Mouse (Mus musculus) Patski (cell line): ENCODE results near the gene Mob3a. TPM values are rescaled to one million over a fixed set of nuclear protein-coding genes. Genes with fewer than 3 reads are reported as not detected.
"Not testable (repeated sequence)": the region's sequence is repeated elsewhere in the genome, so short reads cannot be mapped to it uniquely, and the experiment has no call there.

ENCODE experiments used
- ATAC-seq: fragments of 100-300 bp; one replicate; pipeline ENCODE4 v1.8.0; 2021
- CTCF ChIA-PET: fragments of 350-600 bp; sonication (Branson Sonifier 250); formaldehyde crosslinking; loops from one replicate; lab custom pipeline; 2022; ENCODE audit warnings: inconsistent platforms; lab: Charles Lee
- POLR2A ChIA-PET: fragments of 350-600 bp; sonication (Branson Sonifier 250); formaldehyde crosslinking; loops from one replicate; lab custom pipeline; 2022; ENCODE audit warnings: antibody characterized with exemption, inconsistent platforms; lab: Charles Lee
- DNase-seq: peaks from one replicate; pipeline ENCODE4 v3.0.0-alpha.2; 2011; ENCODE audit warnings: low read depth, low spot score
- H3K27me3 ChIP-seq: fragments of 371-371 bp; one replicate; pipeline ENCODE4 v1.5.1; 2021
- CTCF ChIP-seq: fragments of 100-300 bp; IDR thresholded peaks from one replicate; pipeline ENCODE4 v1.5.1; 2021
- in situ Hi-C: fragments of 300-500 bp; cut with MboI; formaldehyde crosslinking; loops from 3 replicates; pipeline ENCODE4 v1.11.1; 2018; ENCODE audit warnings: low pct_unique_long_range_greater_than_20kb, mixed read lengths
- polyA plus RNA-seq: library from polyadenylated mRNA; unstranded; gene quantifications from one replicate; pipeline ENCODE4 v1.2.3, GENCODE M21; 2021

The Mob3a gene
- polyA plus RNA-seq, 1 experiment from 2014 or later, result 15.9 TPM

- no peak for DNase-seq
- in situ Hi-C loops, result no loop called here
- POLR2A ChIA-PET, result no interaction called here
- CTCF ChIA-PET, result interaction anchor here (0.7 to 2.4 kb wide), 2 partner anchors 30 to 58 kb away, joined by 3 to 10 read pairs; no protein-coding TSS in a partner anchor
- no peaks in the 10 kb centered on the region for H3K27me3 ChIP-seq
- TF ChIP-seq CTCF, result no peak
- ATAC-seq, result no peak
These were observed 43.5 kb downstream of the Mob3a start for GRCm38 (mm10) chr10:80658194-80658840.

DNA sequence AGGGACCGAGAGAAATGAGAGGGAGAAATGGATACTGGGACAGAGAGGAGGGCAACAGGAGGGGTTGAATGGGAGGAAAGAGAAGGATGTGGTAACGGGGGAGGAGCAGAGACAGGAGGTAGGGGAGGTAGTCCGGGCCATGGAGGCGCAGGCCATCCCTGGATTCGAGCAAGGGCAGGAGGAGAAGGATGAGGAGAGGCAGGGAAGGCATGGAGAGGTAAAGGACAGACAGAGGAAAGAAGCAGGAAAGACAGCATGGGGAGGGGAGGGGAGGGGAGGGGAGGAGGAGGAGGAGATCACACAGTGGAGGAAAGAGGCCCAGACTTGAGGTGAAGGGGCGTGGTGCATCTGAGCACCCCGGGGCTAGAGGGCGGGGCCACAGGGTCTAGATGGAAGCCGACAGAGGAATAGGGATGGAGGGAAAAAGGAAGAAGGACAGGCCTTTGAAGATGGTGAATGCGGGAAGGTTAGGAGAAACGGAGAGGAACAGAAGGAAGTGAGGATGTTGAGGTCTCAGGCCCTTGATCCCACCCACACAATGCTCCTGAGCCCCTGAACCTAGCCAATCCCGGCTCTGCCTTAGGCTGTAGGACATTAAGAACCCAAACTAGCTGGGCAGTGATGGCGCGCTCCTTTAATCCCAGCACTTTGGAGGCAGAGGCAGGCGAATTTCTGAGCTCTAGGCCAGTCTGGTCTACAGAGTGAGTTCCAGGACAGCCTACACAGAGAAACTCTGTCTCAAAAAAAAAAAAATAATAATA, 44.7 kb downstream of the Mob3a start, which contains the start of gene Btbd2:
Btbd2 (minus strand) TSS at position 209 of the 761 bp plus-strand sequence.
- no peak for DNase-seq
- in situ Hi-C loops, result no loop called here
- no peak for TF ChIP-seq CTCF
- POLR2A ChIA-PET, result no interaction called here
- CTCF ChIA-PET, result interaction anchor here (2.4 kb wide), 1 partner anchor 31 kb away, joined by 10 read pairs; no protein-coding TSS in a partner anchor
- no peaks in the 10 kb centered on the region for H3K27me3 ChIP-seq
- no peak for ATAC-seq

DNA sequence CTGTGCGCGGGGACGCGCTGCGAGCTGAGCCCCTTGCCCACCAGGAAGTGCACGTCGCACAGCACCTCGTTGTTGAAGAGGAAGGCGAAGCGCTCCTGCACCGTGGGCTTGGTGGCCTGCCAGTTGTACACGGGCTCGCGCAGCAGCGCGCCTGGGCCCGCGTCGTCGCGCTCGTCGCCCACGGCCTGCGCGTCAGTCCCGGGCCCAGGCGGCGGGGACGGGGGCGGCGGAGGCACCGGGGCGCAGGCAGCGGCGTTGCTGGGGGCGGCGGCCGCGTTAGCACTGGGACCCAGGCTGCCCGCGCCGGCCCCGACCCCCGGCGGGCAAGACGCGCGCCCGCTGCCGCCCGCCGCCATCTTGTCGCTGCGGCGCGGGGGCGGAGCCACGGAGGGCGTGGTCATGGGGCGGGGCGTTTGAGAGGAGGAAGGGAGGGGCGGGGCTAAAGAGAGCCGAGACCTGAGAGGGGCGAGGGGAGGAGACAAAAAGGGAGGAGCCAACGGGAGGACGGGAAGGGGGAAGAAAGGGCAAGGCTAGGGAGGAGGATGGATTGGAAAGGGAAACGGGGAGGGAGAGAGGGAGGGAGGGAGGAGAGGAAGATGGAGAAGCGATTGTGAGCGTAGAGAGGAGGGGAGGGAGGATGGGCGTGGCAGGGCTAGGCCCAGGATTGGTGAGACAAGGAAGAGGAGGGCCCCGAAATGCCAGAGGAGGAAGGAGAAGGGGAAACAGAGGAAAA, 45.5 kb downstream of the Mob3a start:
- no peak for TF ChIP-seq CTCF
- H3K27me3 ChIP-seq, result no peaks in the 10 kb centered on the region
- in situ Hi-C loops, result no loop called here
- POLR2A ChIA-PET, result no interaction called here
- ATAC-seq (peak; percentile 55), DNase-seq (no peak)
- CTCF ChIA-PET, result no interaction called here

DNA sequence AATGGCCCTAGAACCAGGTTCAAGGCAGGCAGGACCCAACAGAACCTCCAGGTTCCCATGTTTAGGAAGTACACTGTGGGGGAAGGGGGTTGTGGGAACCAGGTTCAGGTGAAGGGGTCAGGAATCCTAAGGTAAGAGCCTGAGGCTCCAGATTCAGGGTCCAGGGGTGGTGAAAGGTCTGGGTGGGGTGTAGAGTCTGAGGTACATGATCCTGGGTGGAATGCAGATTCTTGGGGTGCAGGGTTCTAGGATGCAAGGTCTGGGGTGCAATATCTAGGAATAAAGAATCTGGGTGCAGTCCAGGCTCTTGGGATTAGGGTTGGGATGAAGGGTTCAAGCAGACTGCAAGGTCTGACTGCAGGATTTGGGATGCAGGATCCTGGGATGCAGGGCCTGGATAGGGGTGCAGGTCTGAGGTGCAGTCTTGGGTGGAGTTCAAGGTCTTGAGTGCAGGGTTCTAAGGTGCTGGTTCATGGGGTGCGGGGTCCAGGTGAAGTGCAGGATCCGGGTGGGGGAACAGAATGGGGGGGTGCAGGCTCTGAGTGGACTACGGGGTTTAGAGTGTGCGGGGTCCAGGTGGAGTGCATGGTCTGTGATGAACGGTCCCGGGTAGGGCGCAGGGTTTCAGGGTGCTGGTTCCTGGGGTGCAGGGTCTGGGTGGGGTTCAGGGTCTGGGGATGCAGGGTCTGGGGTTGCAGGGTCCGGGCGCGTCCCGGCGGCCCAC, 46.2 kb downstream of the Mob3a start:
- ATAC-seq (no peak), DNase-seq (no peak)
- TF ChIP-seq CTCF, result no peak
- H3K27me3 ChIP-seq, result no peaks in the 10 kb centered on the region
- POLR2A ChIA-PET, result interaction anchor here (1.2 to 2.9 kb wide), 2 partner anchors 21 to 33 kb away, joined by 4 to 9 read pairs; partner anchors contain the start of gene Csnk1g2
- CTCF ChIA-PET, result no interaction called here
- in situ Hi-C loops, result no loop called here

DNA sequence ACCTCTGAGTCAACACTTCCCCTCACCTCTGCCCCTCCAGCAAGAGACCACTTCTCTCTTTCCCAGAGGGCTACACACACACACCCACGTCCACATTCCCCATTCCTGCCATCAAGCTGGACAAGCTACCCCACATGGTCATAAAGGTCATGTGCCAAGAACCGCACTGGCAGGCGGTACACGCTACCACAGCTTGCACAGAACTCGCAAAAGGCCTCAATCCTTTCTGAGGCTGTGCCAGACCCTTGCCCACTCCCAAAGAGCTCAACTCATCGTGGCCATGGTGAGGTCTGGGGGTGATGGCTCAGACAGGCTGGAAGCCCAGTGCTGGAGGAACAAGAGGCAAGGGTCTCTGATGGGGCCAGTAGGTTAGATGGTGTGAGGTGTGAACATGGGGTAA, 46.9 kb downstream of the Mob3a start:
- in situ Hi-C loops, result no loop called here
- no peak for TF ChIP-seq CTCF
- DNase-seq (no peak), ATAC-seq (no peak)
- ChIA-PET POLR2A (interaction anchor here (1.2 to 2.9 kb wide), 3 partner anchors 22 to 33 kb away, joined by 4 to 9 read pairs (median 5); partner anchors contain the start of gene Csnk1g2), CTCF (interaction anchor here (1.1 to 2.2 kb wide), 2 partner anchors 13 to 29 kb away, joined by 4 to 6 read pairs; no protein-coding TSS in a partner anchor)
- no peaks in the 10 kb centered on the region for H3K27me3 ChIP-seq

- in situ Hi-C loops, result no loop called here
- ChIA-PET CTCF (interaction anchor here (1.0 to 2.2 kb wide), 7 partner anchors 11 to 92 kb away, joined by 3 to 6 read pairs (median 4); partner anchors contain the start of genes Csnk1g2 and Rexo1), POLR2A (interaction anchor here (1.1 to 2.9 kb wide), 4 partner anchors 25 to 44 kb away, joined by 3 to 9 read pairs (median 4); partner anchors contain the start of genes Csnk1g2 and Mknk2)
- no peaks in the 10 kb centered on the region for H3K27me3 ChIP-seq
- no peak for DNase-seq
- TF ChIP-seq CTCF, result no peak
- no peak for ATAC-seq
These were observed 48.5 kb downstream of the Mob3a start for GRCm38 (mm10) chr10:80653156-80653720.

DNA sequence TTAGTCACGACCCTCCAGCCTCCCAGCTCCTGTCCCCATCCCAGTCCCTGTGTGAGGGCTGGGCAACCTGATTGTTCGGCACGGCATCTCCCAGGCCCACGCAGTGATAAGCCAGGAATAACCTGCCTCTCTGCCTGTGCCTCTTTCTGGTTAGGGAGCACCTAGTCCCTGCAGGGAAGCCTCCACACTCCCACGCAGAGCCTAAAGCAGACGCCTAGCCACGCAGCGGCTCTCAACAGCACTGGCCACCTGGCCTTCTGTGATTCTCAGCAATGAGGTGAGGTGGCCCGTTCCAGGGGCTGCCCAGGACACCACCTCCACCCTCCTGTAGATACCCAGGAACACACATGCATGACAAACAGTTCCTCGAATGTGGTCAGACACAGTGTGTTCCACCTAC, 51.4 kb downstream of the Mob3a start:
- TF ChIP-seq CTCF, result no peak
- POLR2A ChIA-PET, result interaction anchor here (1.2 kb wide), 1 partner anchor 27 kb away, joined by 4 read pairs; no protein-coding TSS in a partner anchor
- ATAC-seq (no peak), DNase-seq (no peak)
- H3K27me3 ChIP-seq, result no peaks in the 10 kb centered on the region
- CTCF ChIA-PET, result no interaction called here
- in situ Hi-C loops, result no loop called here

DNA sequence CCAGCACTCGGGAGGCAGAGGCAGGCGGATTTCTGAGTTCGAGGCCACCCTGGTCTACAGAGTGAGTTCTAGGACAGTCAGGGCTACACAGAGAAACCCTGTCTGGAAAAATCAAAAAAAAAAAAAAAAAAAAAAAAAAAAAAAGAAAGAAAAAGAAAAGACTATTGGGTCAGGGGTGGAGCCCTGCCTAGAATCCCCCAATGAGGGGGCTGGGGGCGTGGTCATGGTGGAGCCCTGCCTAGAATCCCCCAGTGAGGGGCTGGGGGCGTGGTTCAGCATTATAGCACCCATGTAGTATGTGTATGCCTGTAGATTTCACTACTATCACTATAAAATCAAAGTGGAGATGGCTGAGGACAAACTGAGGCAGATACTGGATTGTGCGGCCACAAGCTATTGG, 51.9 kb downstream of the Mob3a start:
- H3K27me3 ChIP-seq, DNase-seq, CTCF ChIA-PET, ATAC-seq, in situ Hi-C loops: not testable (repeated sequence)
- POLR2A ChIA-PET, result interaction anchor here (1.2 kb wide), 1 partner anchor 27 kb away, joined by 4 read pairs; no protein-coding TSS in a partner anchor

DNA sequence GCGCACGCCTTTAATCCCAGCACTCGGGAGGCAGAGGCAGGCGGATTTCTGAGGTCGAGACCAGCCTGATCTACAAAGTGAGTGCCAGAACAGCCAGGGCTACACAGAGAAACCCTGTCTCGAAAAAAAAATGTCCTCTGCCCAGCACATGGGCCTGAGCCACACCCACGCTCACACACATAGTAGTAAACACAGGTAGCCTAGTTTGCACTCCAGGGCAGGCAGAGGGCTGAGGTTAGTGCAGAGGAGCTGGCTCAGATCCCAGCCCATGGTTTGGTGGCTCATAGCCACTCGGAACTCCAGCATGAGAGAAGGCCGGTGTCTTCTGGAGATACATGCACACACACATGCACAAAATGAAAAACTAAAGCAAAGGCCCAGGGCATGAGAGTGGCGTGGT, 54.8 kb downstream of the Mob3a start:
- DNase-seq (no peak), ATAC-seq (no peak)
- POLR2A ChIA-PET, result no interaction called here
- H3K27me3 ChIP-seq, result no peaks in the 10 kb centered on the region
- no peak for TF ChIP-seq CTCF
- CTCF ChIA-PET, result no interaction called here
- in situ Hi-C loops, result no loop called here
